Mouse (Mus musculus): ENCODE results near the gene Ahnak. TPM values are rescaled to one million over a fixed set of nuclear protein-coding genes. Genes with fewer than 3 reads are reported as not detected.
"Not testable (repeated sequence)": the region's sequence is repeated elsewhere in the genome, so short reads cannot be mapped to it uniquely, and the experiment has no call there.

Gene Ahnak
- polyA plus RNA-seq, 1 experiment from 2014 or later = 51.0 TPM

- Histone ChIP-seq H3K27ac (peak overlapping the region; percentile 85), H3K9ac (0 out of 2 replicates have a peak overlapping the region, but pooled peaks have one; percentile 7)
Observed at GRCm38 (mm10) chr19:8997546-8997945, 8.5 kb downstream of the Ahnak start.

DNA sequence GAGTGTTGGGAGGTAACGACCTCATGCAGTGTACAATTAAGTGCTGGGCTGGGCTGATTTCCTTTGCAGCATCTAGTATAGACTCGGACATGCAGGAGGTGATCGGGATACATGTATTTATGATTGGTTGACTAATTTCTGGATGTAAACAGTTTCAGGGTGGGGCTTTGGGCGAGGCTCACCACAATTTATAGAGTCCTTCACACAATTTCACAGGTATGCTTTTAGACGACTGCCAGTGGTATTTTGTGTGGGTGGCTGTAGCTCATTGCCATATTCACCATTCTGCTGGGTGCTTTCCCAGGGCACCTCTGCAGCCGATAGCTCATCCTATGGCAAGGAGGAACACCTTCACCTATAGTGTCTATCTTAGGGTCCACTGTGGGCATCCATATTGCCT is 9.5 kb downstream of the Ahnak start:
- H3K36me3 ChIP-seq = peaks cover 41% of the 10 kb centered on the region
- peak overlapping the region; percentile 44; the same call in 1 of the 2 replicates for H3K4me2 ChIP-seq
- H3K9ac ChIP-seq = no peak overlapping the region
- H3K4me3 ChIP-seq = no peak overlapping the region
- peak overlapping the region; percentile 85 for H3K27ac ChIP-seq
- WGBS = 84% methylated on average over 6 of the region's 6 CpGs
- no peak for ATAC-seq (ENCODE audit: insufficient number of reproducible peaks, insufficient read depth, low FRiP score, low TSS enrichment, low read depth)
- no peaks in the 10 kb centered on the region for H3K27me3 ChIP-seq
- H3K4me1 ChIP-seq = peaks cover 57% of the 10 kb centered on the region
- no peaks in the 10 kb centered on the region for H3K9me3 ChIP-seq

More at GRCm38 (mm10) chr19:8997546-8997945, 8.5 kb downstream of the Ahnak start:
- WGBS = 49% methylated on average over 4 of the region's 4 CpGs
- Histone ChIP-seq H3K9me3 (no peaks in the 10 kb centered on the region), H3K4me1 (peaks cover 67% of the 10 kb centered on the region), H3K4me2 (peak overlapping the region; percentile 44), H3K36me3 (peaks cover 31% of the 10 kb centered on the region), H3K27me3 (no peaks in the 10 kb centered on the region), H3K4me3 (no peak overlapping the region)
- peak; percentile 93 for ATAC-seq (ENCODE audit: insufficient number of reproducible peaks, insufficient read depth, low FRiP score, low TSS enrichment, low read depth)

- H3K9ac ChIP-seq = no peak overlapping the region
- no peak for ATAC-seq (ENCODE audit: insufficient number of reproducible peaks, insufficient read depth, low FRiP score, low TSS enrichment, low read depth)
- no peak overlapping the region for H3K4me3 ChIP-seq
- no peaks in the 10 kb centered on the region for H3K9me3 ChIP-seq
- no peaks in the 10 kb centered on the region for H3K27me3 ChIP-seq
- H3K27ac ChIP-seq = no peak overlapping the region
- no peak overlapping the region for H3K4me2 ChIP-seq
- H3K36me3 ChIP-seq = peaks cover 48% of the 10 kb centered on the region
- peaks cover 50% of the 10 kb centered on the region for H3K4me1 ChIP-seq
- 91% methylated on average over 4 of the region's 4 CpGs for whole genome bisulfite sequencing
Observed at GRCm38 (mm10) chr19:8999223-8999622, 10.1 kb downstream of the Ahnak start.

- H3K27ac ChIP-seq; H3K4me3 ChIP-seq; H3K27me3 ChIP-seq; ATAC-seq (ENCODE audit: insufficient number of reproducible peaks, insufficient read depth, low FRiP score, low TSS enrichment, low read depth); H3K4me1 ChIP-seq; H3K9ac ChIP-seq; H3K9me3 ChIP-seq; H3K4me2 ChIP-seq: not testable (repeated sequence)
- WGBS = 95% methylated on average over 2 of the region's 2 CpGs
- peaks cover 72% of the 10 kb centered on the region for H3K36me3 ChIP-seq
Observed at GRCm38 (mm10) chr19:9006915-9007314, 17.8 kb downstream of the Ahnak start.

- Histone ChIP-seq H3K4me3 (no peak overlapping the region), H3K36me3 (peaks cover 67% of the 10 kb centered on the region), H3K4me2 (no peak overlapping the region), H3K27me3 (no peaks in the 10 kb centered on the region), H3K9ac (no peak overlapping the region), H3K9me3 (no peaks in the 10 kb centered on the region), H3K4me1 (peaks cover 10% of the 10 kb centered on the region), H3K27ac (no peak overlapping the region)
- 91% methylated on average over 3 of the region's 3 CpGs for WGBS
- no peak for ATAC-seq (ENCODE audit: insufficient number of reproducible peaks, insufficient read depth, low FRiP score, low TSS enrichment, low read depth)
Observed at GRCm38 (mm10) chr19:9019298-9019697, 30.2 kb downstream of the Ahnak start.

DNA sequence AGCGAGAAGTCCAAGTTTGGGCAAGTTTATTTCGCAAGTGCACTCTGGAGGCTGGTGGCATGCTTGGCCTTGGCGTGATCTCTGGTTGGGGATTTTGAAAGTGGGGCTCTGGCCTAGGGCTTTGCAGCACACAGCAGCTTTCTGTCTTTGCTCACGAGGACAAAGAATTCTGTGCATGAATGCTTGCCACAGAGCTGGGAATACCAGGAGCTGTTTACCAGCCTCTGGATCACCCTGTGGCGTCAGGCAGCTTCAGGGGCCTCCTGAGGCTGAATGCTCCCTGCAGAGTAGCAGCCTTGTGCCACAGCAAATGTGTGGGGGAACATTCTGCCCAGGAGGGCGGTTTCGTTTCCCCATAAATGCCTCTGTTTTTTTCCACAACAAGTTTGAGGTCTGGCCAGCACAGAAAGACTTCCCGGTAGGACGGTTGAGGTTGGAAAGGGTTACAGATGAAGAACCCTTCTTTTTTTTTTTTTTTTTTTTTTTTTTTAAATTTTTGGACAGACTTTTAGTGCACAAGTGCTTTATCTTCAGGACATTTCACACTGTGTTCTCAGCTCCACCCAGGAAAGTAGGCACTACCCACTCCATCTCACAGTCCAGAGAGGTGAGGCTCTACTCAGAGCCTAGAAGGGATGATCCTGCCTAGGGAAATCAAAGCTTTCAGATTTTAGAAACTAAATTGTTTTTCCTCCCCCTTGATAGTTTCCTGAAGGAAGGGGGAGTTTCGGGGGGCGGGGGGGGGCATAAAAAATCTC is 34.1 kb downstream of the Ahnak start:
- H3K4me2 ChIP-seq = no peak overlapping the region
- H3K36me3 ChIP-seq = peaks cover 29% of the 10 kb centered on the region
- H3K4me1 ChIP-seq = peaks cover 32% of the 10 kb centered on the region
- H3K27me3 ChIP-seq = no peaks in the 10 kb centered on the region
- no peak for ATAC-seq (ENCODE audit: insufficient number of reproducible peaks, insufficient read depth, low FRiP score, low TSS enrichment, low read depth)
- 45% methylated on average over 11 of the region's 11 CpGs for WGBS
- H3K4me3 ChIP-seq = no peak overlapping the region
- no peak overlapping the region for H3K9ac ChIP-seq
- no peaks in the 10 kb centered on the region for H3K9me3 ChIP-seq
- H3K27ac ChIP-seq = peak overlapping the region; percentile 66

DNA sequence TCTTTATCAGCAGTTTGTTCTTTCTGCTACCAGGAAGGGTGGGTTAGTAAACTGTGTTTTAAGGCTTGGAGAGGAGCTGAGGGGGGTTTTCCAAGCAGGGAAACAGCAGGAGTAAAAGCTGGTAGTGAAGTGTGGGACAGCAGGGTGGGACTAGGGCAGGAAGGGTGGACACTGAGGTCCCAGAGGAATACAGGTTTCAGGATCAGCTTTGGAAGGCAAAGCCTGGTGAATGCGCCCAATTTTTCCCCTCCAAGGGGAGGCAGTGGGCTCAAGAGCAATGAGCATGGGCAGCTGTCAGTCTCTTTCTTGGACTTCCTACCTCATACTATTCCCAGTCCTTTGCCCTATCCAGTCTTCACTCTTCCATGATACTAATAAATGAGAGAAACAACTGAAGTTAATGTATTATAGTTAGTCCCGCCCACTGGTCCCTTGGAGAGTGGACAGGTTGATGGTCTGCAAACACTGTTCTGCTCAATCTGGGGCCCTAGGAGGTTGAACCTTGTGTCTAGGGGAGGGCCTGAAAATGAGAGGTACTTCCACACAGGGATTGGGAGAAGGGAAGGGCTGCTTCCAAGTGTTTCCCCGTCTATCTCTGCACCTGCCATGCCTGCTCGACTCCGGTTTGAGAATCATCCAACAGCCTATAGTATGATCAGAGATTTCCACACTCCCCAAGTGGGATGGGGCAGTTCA is 36.6 kb downstream of the Ahnak start:
- Histone ChIP-seq H3K27ac (no peak overlapping the region), H3K9me3 (no peaks in the 10 kb centered on the region), H3K27me3 (no peaks in the 10 kb centered on the region), H3K36me3 (peaks cover 4% of the 10 kb centered on the region), H3K9ac (no peak overlapping the region), H3K4me3 (no peak overlapping the region), H3K4me2 (no peak overlapping the region), H3K4me1 (peaks cover 35% of the 10 kb centered on the region)
- ATAC-seq (ENCODE audit: insufficient number of reproducible peaks, insufficient read depth, low FRiP score, low TSS enrichment, low read depth) = no peak
- WGBS = 91% methylated on average over 5 of the region's 5 CpGs

GRCm38 (mm10) chr19:9026634-9027033 is 37.5 kb downstream of the Ahnak start:
- no peak overlapping the region for H3K4me3 ChIP-seq
- H3K4me2 ChIP-seq = no peak overlapping the region
- WGBS = 63% methylated on average over 4 of the region's 4 CpGs
- peaks cover 43% of the 10 kb centered on the region for H3K4me1 ChIP-seq
- no peaks in the 10 kb centered on the region for H3K36me3 ChIP-seq
- H3K27ac ChIP-seq = no peak overlapping the region
- H3K9ac ChIP-seq = no peak overlapping the region
- no peaks in the 10 kb centered on the region for H3K9me3 ChIP-seq
- no peak for ATAC-seq (ENCODE audit: insufficient number of reproducible peaks, insufficient read depth, low FRiP score, low TSS enrichment, low read depth)
- H3K27me3 ChIP-seq = no peaks in the 10 kb centered on the region

DNA sequence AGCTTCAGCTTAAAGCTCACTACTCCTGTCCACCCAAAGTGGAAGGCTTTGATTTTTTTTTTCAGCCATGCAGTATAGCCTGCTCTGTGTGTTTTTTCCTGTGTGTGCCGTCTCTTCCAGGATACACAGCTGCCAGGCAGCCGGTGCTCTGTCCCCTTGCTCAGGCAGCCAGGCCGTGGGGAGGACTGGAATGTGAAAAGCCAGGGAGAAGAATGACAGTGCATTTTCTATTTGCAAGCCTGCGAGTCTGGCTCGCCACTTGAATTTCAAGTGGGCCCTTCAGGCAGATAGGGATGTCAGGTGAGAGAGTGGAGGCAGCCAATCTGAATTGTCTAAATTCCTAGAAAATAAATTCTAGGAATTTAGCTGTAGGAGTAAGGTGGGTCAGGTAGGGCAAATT is 38.7 kb downstream of the Ahnak start:
- Histone ChIP-seq H3K36me3 (no peaks in the 10 kb centered on the region), H3K4me1 (peaks cover 43% of the 10 kb centered on the region), H3K9me3 (no peaks in the 10 kb centered on the region), H3K27me3 (no peaks in the 10 kb centered on the region), H3K4me3 (no peak overlapping the region), H3K4me2 (no peak overlapping the region), H3K9ac (no peak overlapping the region), H3K27ac (no peak overlapping the region)
- no peak for ATAC-seq (ENCODE audit: insufficient number of reproducible peaks, insufficient read depth, low FRiP score, low TSS enrichment, low read depth)
- WGBS = 12% methylated on average over 5 of the region's 5 CpGs

- no peak for ATAC-seq (ENCODE audit: insufficient number of reproducible peaks, insufficient read depth, low FRiP score, low TSS enrichment, low read depth)
- Histone ChIP-seq H3K4me2 (no peak overlapping the region), H3K4me1 (peaks cover 45% of the 10 kb centered on the region), H3K4me3 (no peak overlapping the region), H3K27ac (no peak overlapping the region), H3K36me3 (no peaks in the 10 kb centered on the region), H3K27me3 (no peaks in the 10 kb centered on the region), H3K9me3 (no peaks in the 10 kb centered on the region), H3K9ac (no peak overlapping the region)
- 55% methylated on average over 3 of the region's 3 CpGs for WGBS
Observed at GRCm38 (mm10) chr19:9028375-9028774, 39.3 kb downstream of the Ahnak start.

GRCm38 (mm10) chr19:9029640-9030262 is 40.7 kb downstream of the Ahnak start:
- Histone ChIP-seq H3K4me2 (no peak overlapping the region), H3K9ac (no peak overlapping the region), H3K4me3 (no peak overlapping the region), H3K27me3 (no peaks in the 10 kb centered on the region), H3K27ac (no peak overlapping the region), H3K4me1 (peaks cover 58% of the 10 kb centered on the region), H3K9me3 (no peaks in the 10 kb centered on the region), H3K36me3 (no peaks in the 10 kb centered on the region)
- ATAC-seq (ENCODE audit: insufficient number of reproducible peaks, insufficient read depth, low FRiP score, low TSS enrichment, low read depth) = no peak
- 67% methylated on average over 2 of the region's 2 CpGs for WGBS
